Mouse (Mus musculus) neural tube, embryonic 13.5 days (tissue): ENCODE measurements around the gene Nsfl1c. TPM values are rescaled to one million over a fixed set of nuclear protein-coding genes. Genes with fewer than 3 reads are reported as not detected.
A peak's percentile ranks its signal among the peaks of the same experiment; 100 is the strongest.
"Not testable (repeated sequence)": the region's sequence is repeated elsewhere in the genome, so short reads cannot be mapped to it uniquely, and the experiment has no call there.

Experiments used
- ATAC-seq: fragments of 200-750 bp; cut with Nextera tagmentation; 2 replicates; pipeline ENCODE4 v1.8.0; 2017; ENCODE audit warnings: low read depth, mild to moderate bottlenecking, moderate TSS enrichment, moderate library complexity
- H3K27ac ChIP-seq: fragments of 300-500 bp; sonication (generic); replicated peaks from 2 replicates; pipeline ENCODE4 v1.5.1; 2015; ENCODE audit warnings: moderate library complexity, mild to moderate bottlenecking, inconsistent platforms
- H3K27me3 ChIP-seq: fragments of 300-500 bp; sonication (generic); 2 replicates; pipeline ENCODE4 v1.6.1; 2015; ENCODE audit warnings: mild to moderate bottlenecking, inconsistent platforms
- H3K36me3 ChIP-seq: fragments of 300-500 bp; sonication (generic); 2 replicates; pipeline ENCODE4 v1.6.1; 2015; ENCODE audit warnings: mild to moderate bottlenecking, inconsistent platforms
- H3K4me1 ChIP-seq: fragments of 300-500 bp; sonication (generic); replicated peaks from 2 replicates; pipeline ENCODE4 v1.6.1; 2015; ENCODE audit warnings: inconsistent platforms
- H3K4me2 ChIP-seq: fragments of 300-500 bp; sonication (generic); 2 replicates; pipeline ENCODE4 v1.6.1; 2015; ENCODE audit warnings: inconsistent platforms, mild to moderate bottlenecking, moderate library complexity
- H3K4me3 ChIP-seq: fragments of 300-500 bp; sonication (generic); 2 replicates; pipeline ENCODE4 v1.5.1; 2015; ENCODE audit warnings: mild to moderate bottlenecking, inconsistent platforms
- H3K9ac ChIP-seq: fragments of 300-500 bp; sonication (generic); 2 replicates; pipeline ENCODE4 v1.6.1; 2015; ENCODE audit warnings: moderate library complexity, mild to moderate bottlenecking, inconsistent platforms
- H3K9me3 ChIP-seq: fragments of 300-500 bp; sonication (generic); 2 replicates; pipeline ENCODE4 v1.6.1; 2016; ENCODE audit warnings: inconsistent platforms
- WGBS: fragments of 180-500 bp; shearing (Covaris S2); methylation state at CpG from one replicate; pipeline ENCODE4 v1.1.7; 2015; 5-methylcytosine and 5-hydroxymethylcytosine counted together
- polyA plus RNA-seq: library from polyadenylated mRNA; unstranded; fragments of >200 nt; fragmentation: Nextera tagmentation; extraction: Ambion mirVana; gene quantifications from 2 replicates; pipeline ENCODE4 v1.2.1, GENCODE M21; 2015

Gene Nsfl1c
- polyA plus RNA-seq = 258 and 272 TPM in 2 replicates

DNA sequence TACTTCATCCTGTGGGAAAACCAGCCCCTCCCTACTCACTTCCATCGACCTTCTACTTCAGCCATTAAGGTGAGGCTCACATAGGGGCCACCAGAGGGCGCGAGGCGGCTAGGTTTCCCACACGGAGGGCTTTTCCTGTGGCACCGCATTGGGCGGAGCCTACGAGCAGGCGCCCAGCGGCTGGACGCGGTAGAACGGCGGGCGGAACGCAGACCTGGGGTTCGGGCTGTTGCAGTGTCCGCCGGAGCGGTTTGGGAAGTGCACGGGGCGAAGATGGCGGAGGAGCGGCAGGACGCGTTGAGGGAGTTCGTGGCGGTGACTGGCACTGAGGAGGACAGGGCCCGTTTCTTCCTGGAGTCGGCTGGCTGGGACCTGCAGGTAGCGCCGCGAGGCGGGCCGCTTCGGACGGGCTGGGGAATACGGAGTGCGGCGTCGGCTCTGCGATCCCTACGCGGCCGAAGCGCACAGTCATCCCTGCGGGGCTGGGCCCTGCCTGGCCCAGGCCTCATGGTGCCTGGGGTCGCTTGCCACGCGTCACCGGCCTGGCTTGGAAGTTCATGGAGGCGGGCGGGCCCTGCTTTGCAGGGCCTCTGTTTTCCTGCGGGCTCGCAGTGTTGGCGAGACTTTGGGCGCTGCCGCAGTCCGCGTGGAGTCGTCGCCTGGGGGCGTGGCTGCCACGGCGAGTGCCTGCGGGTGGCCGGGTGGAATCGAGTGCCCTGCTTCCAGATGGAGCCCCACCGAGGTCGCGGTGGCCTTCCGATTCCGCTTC, at the start of gene Nsfl1c:
Nsfl1c (plus strand) TSS at position 148 of the 769 bp plus-strand sequence.
- H3K27ac ChIP-seq = peak within 1 kb of the TSS; percentile 76
- H3K9ac ChIP-seq = peak within 1 kb of the TSS; percentile 93
- peaks cover 25% of the 10 kb centered on the region for H3K36me3 ChIP-seq
- H3K9me3 ChIP-seq = no peaks in the 10 kb centered on the region
- peaks cover 10% of the 10 kb centered on the region for H3K27me3 ChIP-seq
- under 1% methylated on average over 71 of the region's 73 CpGs for WGBS
- ATAC-seq = peak; percentile 100
- peak within 1 kb of the TSS; percentile 86 for H3K4me2 ChIP-seq
- H3K4me3 ChIP-seq = peak within 1 kb of the TSS; percentile 95
- H3K4me1 ChIP-seq = peaks cover 36% of the 10 kb centered on the region

DNA sequence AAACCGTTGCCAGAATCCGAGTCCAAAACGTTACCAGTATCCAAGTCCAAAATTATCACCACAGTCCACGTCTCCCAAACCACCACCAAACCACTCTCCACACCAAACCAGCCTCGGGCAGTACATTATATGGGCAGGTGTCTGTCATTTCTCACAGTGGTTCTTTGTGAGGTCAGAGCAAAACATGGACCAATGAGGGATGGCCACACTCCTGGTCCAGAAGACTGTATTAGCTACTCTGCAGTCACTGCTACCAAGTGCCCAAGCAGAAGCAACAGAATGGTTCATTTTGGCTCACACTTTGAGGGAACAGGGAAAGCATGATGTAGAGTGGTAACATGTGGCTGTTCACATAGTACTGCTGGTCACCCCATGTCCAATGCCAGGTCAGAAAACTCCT, 17.9 kb upstream of the Nsfl1c start, which contains the start of gene 4921509C19Rik:
4921509C19Rik (minus strand) TSS at position 101 of the 400 bp plus-strand sequence.
- H3K4me1 ChIP-seq, H3K27me3 ChIP-seq, H3K4me2 ChIP-seq, H3K9me3 ChIP-seq, H3K27ac ChIP-seq, H3K36me3 ChIP-seq, H3K4me3 ChIP-seq, ATAC-seq, H3K9ac ChIP-seq: not testable (repeated sequence)
- WGBS = 94% methylated on average over 5 of the region's 5 CpGs

DNA sequence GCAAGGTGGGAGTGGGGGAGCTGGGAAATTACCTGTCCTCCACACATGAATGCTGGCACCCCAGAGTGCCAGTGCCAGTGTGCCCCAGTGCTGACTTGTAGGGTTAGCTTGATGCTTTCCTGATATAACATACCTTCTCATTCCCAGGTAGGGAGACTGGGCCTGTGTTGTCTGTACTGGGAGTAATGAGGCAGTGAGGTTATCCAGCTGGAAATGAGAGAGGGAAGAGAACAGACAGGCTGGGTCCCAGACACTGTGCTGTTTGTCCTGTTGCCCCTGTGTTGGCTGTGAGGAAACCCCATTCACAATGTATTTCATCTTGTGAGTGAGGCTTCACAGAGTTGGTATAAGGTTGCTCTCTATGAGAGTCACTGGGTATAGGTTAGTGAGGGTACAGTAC, 7.5 kb upstream of the Nsfl1c start:
- no peak for ATAC-seq

DNA sequence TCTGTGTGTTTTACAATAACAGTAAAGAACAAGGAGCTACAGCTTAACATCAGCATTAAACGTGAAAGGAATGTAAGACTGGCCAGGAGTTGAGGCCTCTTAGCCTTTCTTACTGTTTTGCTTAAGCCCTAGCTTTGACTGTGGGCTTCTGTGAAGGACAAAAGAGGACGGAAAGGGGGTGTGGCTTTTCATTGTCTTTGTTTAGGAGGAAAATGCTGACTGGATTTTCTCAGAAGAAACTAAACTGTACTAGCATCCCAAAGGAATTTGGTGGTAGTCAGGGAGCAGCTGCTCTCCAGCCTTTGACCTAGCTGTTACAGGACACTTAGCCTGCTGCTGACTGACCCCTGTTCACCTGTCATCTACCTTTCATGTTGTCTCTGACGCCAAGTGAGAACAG, 4.4 kb downstream of the Nsfl1c start:
- Histone ChIP-seq H3K4me2 (no peak overlapping the region), H3K4me3 (no peak overlapping the region), H3K27me3 (no peaks in the 10 kb centered on the region), H3K9ac (no peak overlapping the region), H3K27ac (no peak overlapping the region), H3K4me1 (peaks cover 36% of the 10 kb centered on the region), H3K36me3 (peaks cover 64% of the 10 kb centered on the region), H3K9me3 (no peaks in the 10 kb centered on the region)
- ATAC-seq = no peak
- 53% methylated on average over 3 of the region's 3 CpGs for WGBS

More for the DNA sequence above, 7.5 kb upstream of the Nsfl1c start:
- Histone ChIP-seq H3K4me2 (no peak overlapping the region), H3K4me3 (no peak overlapping the region), H3K27ac (no peak overlapping the region), H3K27me3 (peaks cover 10% of the 10 kb centered on the region), H3K4me1 (no peaks in the 10 kb centered on the region), H3K36me3 (no peaks in the 10 kb centered on the region), H3K9me3 (no peaks in the 10 kb centered on the region), H3K9ac (no peak overlapping the region)

DNA sequence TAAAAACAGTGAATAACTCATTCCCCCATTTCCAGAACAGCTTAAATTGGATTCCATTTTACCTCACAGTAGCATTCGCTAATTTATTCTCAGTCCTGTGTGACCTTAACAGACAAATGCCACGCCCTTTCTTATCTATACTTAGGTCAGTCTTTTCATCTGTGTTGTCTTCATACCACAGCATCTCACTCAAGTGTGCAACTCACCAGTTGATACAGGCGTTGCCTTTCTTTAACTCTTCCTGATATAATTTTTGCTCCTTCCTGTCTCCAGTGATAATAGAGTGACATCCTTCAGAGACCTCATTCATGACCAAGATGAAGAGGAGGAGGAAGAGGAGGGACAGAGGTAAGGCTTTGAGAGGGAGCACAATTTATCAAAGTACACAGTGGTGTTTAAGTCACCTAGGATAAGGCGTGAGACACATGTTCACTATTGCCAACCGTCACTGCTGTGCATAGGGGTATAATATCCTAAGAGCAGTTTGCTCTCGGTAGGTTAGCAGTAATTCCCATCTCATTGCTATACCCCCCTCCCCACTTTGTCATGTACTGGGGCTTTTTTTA, 6.5 kb downstream of the Nsfl1c start:
- peaks cover 83% of the 10 kb centered on the region for H3K36me3 ChIP-seq
- ATAC-seq = no peak
- 96% methylated on average over 6 of the region's 6 CpGs for WGBS

DNA sequence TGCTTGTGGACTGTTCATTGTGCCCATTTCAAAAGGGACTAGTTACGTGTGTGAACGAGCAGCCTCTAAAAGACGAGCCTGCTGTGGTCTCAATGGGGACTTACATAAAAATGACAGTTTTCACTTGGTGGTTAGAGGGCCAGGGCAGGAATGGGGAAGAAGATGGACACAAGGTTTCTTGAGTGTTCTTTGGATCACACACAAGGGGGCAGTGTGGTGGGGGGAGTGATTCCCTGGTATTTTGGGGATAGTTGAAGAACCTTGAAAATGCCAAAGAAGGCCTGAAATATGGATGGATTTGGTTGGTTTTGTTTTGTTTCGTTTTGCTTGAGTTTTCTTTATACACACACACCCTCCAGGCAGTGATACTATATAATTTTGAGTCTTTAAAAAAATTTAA, 10.2 kb downstream of the Nsfl1c start:
- peaks cover 94% of the 10 kb centered on the region for H3K36me3 ChIP-seq
- 81% methylated on average over 4 of the region's 4 CpGs for WGBS
- H3K27me3 ChIP-seq = no peaks in the 10 kb centered on the region
- ATAC-seq = no peak
- H3K9ac ChIP-seq = no peak overlapping the region
- no peak overlapping the region for H3K4me3 ChIP-seq
- no peak overlapping the region for H3K4me2 ChIP-seq
- no peaks in the 10 kb centered on the region for H3K4me1 ChIP-seq
- H3K9me3 ChIP-seq = no peaks in the 10 kb centered on the region
- H3K27ac ChIP-seq = no peak overlapping the region

More for the DNA sequence above, 6.5 kb downstream of the Nsfl1c start:
- H3K27ac ChIP-seq = no peak overlapping the region
- peaks cover 28% of the 10 kb centered on the region for H3K4me1 ChIP-seq
- no peaks in the 10 kb centered on the region for H3K27me3 ChIP-seq
- no peaks in the 10 kb centered on the region for H3K9me3 ChIP-seq
- no peak overlapping the region for H3K9ac ChIP-seq
- no peak overlapping the region for H3K4me3 ChIP-seq
- H3K4me2 ChIP-seq = no peak overlapping the region

DNA sequence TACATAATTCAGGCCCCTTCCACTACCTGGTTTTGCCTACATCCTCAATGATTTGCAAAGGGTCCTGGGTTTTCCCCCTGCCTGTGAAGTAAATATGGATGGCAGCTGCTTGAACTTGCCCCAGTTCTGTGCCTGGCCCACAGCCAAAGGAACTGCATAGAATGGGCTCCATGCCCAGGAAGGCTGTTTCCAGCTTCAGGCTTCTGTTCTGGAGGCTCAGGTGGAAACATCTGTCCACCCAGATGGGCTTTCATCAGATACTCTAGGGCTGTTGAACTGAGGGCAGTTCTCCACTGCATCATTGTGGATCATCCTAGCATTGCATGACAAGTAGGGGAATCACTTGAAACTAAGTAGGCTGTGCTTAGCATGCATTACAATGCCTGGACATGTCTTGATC, 18.2 kb downstream of the Nsfl1c start:
- peaks cover 98% of the 10 kb centered on the region for H3K36me3 ChIP-seq
- H3K4me1 ChIP-seq = no peaks in the 10 kb centered on the region
- no peak overlapping the region for H3K4me3 ChIP-seq
- no peak overlapping the region for H3K9ac ChIP-seq
- no peak overlapping the region for H3K4me2 ChIP-seq
- no peaks in the 10 kb centered on the region for H3K27me3 ChIP-seq
- no peaks in the 10 kb centered on the region for H3K9me3 ChIP-seq
- peak; percentile 57; the same call in 1 of the 2 replicates for ATAC-seq
- no peak overlapping the region for H3K27ac ChIP-seq

DNA sequence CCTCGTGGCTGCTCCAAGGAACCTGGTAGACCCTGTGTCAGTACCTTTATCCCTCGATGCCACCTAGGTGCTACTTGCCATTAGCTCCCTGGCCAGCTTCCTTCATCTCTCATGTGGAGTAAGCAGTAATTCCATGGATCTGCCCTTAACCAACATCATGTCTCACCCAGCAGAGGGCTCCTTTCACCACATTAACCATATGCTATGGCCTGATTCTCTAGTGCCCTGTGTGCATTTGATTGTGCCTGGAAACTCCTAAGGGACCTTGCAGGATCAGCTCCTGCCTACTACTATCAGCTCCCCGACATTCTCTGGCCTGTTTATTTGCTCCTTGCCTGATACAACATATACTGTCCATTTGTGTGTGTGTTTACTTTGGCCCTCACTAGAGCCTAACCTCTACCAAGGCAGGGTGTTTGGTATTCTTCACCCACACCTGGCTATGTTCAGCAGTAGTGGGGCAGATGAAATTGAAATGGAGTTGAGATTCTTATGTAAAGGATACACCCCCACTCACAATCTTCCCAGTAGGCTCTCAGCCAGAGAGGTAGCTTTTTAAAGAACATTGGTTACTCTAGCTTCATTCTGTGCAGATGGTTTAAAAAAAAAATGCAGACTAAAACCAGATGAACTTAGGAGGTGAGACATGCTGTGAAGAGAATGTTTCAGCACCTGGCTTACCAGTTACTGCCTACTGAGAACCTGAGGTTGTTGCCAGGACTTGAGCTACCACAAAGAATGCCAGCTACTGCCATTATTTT, 19.7 kb downstream of the Nsfl1c start:
- no peak overlapping the region for H3K4me2 ChIP-seq
- whole genome bisulfite sequencing = 87% methylated on average over 3 of the region's 3 CpGs
- no peak overlapping the region for H3K9ac ChIP-seq
- no peaks in the 10 kb centered on the region for H3K27me3 ChIP-seq
- H3K4me3 ChIP-seq = no peak overlapping the region
- H3K27ac ChIP-seq = no peak overlapping the region
- H3K36me3 ChIP-seq = peaks cover 85% of the 10 kb centered on the region
- H3K9me3 ChIP-seq = no peaks in the 10 kb centered on the region
- no peaks in the 10 kb centered on the region for H3K4me1 ChIP-seq
- no peak for ATAC-seq

DNA sequence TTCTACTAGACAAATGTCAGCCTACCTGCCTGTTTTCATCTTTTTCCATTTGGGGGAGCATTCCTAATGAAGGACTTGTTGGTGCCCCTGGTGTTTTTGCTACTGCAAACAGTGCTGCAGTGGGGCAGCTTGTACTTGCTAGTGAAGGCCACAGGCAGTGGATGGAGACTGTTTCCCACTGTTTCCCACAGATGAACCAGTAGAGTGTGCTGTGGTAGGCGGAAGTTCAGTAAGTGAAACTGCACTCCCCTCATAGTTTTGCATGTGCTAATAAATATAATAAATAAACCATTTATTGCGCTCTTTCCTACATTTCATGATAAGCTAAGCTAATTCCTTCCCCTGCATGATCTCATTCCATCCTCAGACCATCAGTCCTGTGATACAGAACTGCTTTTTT, 25.0 kb downstream of the Nsfl1c start:
- Histone ChIP-seq H3K9me3 (no peaks in the 10 kb centered on the region), H3K27ac (no peak overlapping the region), H3K4me3 (no peak overlapping the region), H3K9ac (no peak overlapping the region), H3K27me3 (no peaks in the 10 kb centered on the region), H3K36me3 (peaks cover 64% of the 10 kb centered on the region), H3K4me1 (no peaks in the 10 kb centered on the region), H3K4me2 (no peak overlapping the region)
- WGBS = 92% methylated on average over 2 of the region's 2 CpGs
- no peak for ATAC-seq

DNA sequence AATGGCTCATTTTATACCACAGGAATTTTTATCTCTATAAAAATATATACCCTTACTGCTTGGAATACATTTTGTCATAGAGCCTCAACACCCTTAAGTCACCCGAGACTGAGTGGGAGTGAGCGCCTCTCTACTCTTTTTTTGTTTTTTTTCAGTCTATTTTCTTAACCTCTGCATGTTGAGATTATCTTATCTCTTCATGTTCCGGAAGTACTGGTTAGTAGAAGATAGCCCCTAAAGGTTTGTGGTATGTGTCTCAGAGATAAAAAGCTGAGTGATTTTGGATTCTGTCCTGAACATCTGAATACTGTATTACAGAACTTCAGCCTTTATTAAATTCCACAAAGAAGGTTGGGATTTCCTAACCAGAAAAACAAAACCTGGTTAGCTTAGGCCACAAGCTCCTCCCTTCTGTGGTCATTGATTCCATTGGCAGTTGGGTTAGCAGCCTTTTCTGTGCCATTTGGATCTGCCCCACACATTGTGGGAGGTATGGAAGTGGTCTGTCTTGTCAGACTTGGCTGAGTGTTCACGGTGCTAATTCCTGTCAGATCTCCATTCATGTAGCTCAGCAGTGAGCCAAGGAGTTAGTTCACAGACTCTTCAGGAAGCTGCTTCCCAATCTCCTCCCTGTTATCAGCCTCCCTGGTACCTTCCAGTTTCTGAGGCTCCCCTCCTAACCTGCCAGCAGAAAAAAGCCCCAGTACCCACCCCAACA, 30.5 kb downstream of the Nsfl1c start:
- Histone ChIP-seq H3K9ac (no peak overlapping the region), H3K4me3 (no peak overlapping the region), H3K4me1 (no peaks in the 10 kb centered on the region), H3K27me3 (no peaks in the 10 kb centered on the region), H3K4me2 (no peak overlapping the region), H3K27ac (no peak overlapping the region), H3K9me3 (no peaks in the 10 kb centered on the region), H3K36me3 (peaks cover 25% of the 10 kb centered on the region)
- 75% methylated on average over 4 of the region's 4 CpGs for WGBS
- no peak for ATAC-seq

DNA sequence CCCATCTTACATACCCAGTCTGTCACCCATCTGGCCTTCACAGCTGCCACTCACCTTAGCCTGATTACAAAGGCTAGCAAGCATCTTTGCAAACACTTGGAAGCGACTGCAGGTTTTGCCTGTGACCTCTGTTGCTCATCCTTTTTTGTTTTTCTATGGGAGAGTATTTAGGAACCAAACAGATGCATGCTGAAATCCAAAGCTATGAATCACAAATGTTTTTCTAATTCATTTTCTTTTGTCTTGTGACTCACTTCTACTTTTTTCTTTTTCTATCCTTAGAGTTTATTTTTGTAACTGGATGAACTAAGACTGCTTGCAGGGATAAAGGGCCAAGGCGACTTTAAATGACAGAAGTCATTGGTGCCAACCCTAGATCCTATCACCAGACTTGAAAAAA, 31.5 kb downstream of the Nsfl1c start:
- no peaks in the 10 kb centered on the region for H3K9me3 ChIP-seq
- WGBS = 64% methylated on average over 2 of the region's 2 CpGs
- no peak overlapping the region for H3K27ac ChIP-seq
- peaks cover 16% of the 10 kb centered on the region for H3K36me3 ChIP-seq
- H3K4me3 ChIP-seq = no peak overlapping the region
- H3K4me1 ChIP-seq = no peaks in the 10 kb centered on the region
- H3K4me2 ChIP-seq = no peak overlapping the region
- H3K27me3 ChIP-seq = no peaks in the 10 kb centered on the region
- no peak for ATAC-seq
- no peak overlapping the region for H3K9ac ChIP-seq

DNA sequence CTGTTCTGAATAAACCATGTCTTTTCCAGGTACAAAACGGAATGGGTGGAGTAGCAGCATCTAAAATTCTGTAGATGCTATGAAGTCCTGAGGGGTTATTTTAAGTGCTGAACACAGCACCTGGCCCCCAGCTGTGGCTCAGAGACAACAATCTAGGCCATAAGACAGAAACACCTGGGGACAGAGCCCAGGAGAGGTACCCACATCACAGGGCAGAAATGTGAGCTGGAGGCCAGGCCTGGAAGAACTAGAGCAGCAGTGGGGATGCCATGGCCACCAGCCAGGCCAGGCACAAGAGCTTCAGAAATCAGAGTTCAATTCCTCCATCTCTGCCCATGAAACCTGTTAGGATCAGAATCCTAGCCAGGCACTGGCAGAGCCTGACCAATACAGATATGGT, 34.1 kb downstream of the Nsfl1c start:
- Histone ChIP-seq H3K4me1 (no peaks in the 10 kb centered on the region), H3K9me3 (no peaks in the 10 kb centered on the region), H3K36me3 (peaks cover 2% of the 10 kb centered on the region; the same call in 1 of the 2 replicates), H3K4me3 (no peak overlapping the region), H3K9ac (no peak overlapping the region), H3K4me2 (no peak overlapping the region), H3K27me3 (no peaks in the 10 kb centered on the region), H3K27ac (no peak overlapping the region)
- no peak for ATAC-seq
- WGBS = 90% methylated on average over 1 of the region's 1 CpGs
